Mouse (Mus musculus) olfactory bulb, adult 2 months (tissue): ENCODE measurements around the gene Soat1.

Experiments
- CTCF ChIP-seq: fragments of 200-500 bp; IDR thresholded peaks from 2 replicates; pipeline ENCODE4 v1.5.1; 2012; ENCODE audit warnings: low read depth, mild to moderate bottlenecking, low read length, moderate library complexity; ENCODE audit not compliant: insufficient read depth
- POLR2A ChIP-seq: fragments of 200-500 bp; IDR thresholded peaks from 2 replicates; pipeline ENCODE4 v1.6.1; 2012; ENCODE audit warnings: mild to moderate bottlenecking, low read depth, low read length, moderate library complexity; ENCODE audit not compliant: insufficient read depth

GRCm38 (mm10) chr1:156437726-156438125, 36.4 kb downstream of the Soat1 start:
- no peak for TF ChIP-seq POLR2A
- no peak for TF ChIP-seq CTCF
